Mouse (Mus musculus): ENCODE results near the gene Slc5a5. TPM values are rescaled to one million over a fixed set of nuclear protein-coding genes. Genes with fewer than 3 reads are reported as not detected.
A peak's percentile ranks its signal among the peaks of the same experiment; 100 is the strongest.

Gene Slc5a5
- total RNA-seq, 2 experiments from 2014 or later, result 6.9 to 10.5 TPM

- no peak for DNase-seq (ENCODE audit: extremely low spot score in 1 of 2, low spot score in 1 of 2)
These were observed 7.9 kb downstream of the Slc5a5 start for GRCm38 (mm10) chr8:70884683-70885082.

- DNase-seq (ENCODE audit: extremely low spot score in 1 of 2, low spot score in 1 of 2), result no peak
These were observed 8.4 kb downstream of the Slc5a5 start for GRCm38 (mm10) chr8:70884186-70884585.

GRCm38 (mm10) chr8:70880546-70880945 is 12.0 kb downstream of the Slc5a5 start:
- DNase-seq (ENCODE audit: extremely low spot score in 1 of 2, low spot score in 1 of 2), result no peak

GRCm38 (mm10) chr8:70880126-70880525 is 12.4 kb downstream of the Slc5a5 start:
- no peak for DNase-seq (ENCODE audit: extremely low spot score in 1 of 2, low spot score in 1 of 2)

DNA sequence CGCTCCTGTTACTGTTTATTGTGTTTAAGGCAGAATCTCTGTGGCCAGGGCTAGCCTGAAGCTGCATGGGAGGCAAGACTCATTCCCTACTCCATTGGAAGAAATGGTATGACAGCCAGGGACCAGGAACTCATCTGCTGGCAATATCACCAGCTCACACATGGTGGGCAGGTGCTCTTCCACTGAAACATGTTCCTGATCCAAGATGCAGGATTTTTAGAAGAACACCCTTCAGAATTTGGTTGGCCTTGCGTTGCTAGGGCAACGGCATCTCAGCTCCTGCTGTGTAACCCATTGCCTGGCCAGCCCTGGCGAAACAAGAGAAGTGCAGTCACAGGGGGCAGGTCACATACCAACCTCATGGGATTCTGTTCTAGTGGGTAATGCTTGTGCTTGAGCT is 13.1 kb downstream of the Slc5a5 start:
- DNase-seq (ENCODE audit: extremely low spot score in 1 of 2, low spot score in 1 of 2), result no peak

DNA sequence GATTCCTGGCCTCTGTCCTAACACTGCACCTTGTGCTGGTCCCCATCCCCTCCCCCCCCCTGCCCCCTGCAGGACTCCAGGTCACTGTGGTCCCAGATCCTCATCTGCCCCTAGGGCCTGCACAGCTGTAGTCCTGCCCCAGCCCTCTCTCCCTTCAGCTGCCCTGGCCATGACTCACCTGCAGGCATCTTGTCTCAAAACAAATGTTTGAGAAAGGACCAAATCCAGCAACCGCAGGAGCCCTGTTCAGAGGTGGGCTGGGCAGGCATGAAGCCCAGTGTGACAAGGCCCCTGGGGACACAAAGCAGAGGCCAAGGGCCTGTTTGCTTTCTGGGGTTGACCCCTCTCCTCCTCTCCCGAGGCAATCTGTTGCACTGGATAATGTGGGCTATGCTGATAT is 14.4 kb downstream of the Slc5a5 start:
- no peak for DNase-seq (ENCODE audit: extremely low spot score in 1 of 2, low spot score in 1 of 2)

DNA sequence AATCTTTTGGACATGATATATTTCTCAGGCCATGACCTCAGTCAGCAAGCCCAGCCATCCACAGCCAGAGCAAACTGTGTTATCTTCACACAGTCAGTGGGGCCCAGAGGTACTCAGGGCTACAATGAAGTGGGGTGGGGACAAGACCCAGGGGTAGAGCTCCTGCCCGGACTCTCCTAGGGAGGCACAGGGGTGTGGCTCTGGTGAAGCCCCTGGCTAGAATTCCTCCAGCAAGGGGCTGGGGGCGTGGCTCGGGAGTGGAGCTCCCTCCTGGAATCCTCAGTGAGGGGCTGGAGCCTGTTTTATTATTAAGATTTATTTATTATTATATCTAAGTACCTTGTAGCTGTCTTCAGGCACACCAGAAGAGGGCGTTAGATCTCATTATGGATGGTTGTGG is 16.2 kb downstream of the Slc5a5 start:
- DNase-seq (ENCODE audit: extremely low spot score in 1 of 2, low spot score in 1 of 2), result no peak

- no peak for DNase-seq (ENCODE audit: extremely low spot score in 1 of 2, low spot score in 1 of 2)
These were observed 18.1 kb downstream of the Slc5a5 start for GRCm38 (mm10) chr8:70874441-70874840.

DNA sequence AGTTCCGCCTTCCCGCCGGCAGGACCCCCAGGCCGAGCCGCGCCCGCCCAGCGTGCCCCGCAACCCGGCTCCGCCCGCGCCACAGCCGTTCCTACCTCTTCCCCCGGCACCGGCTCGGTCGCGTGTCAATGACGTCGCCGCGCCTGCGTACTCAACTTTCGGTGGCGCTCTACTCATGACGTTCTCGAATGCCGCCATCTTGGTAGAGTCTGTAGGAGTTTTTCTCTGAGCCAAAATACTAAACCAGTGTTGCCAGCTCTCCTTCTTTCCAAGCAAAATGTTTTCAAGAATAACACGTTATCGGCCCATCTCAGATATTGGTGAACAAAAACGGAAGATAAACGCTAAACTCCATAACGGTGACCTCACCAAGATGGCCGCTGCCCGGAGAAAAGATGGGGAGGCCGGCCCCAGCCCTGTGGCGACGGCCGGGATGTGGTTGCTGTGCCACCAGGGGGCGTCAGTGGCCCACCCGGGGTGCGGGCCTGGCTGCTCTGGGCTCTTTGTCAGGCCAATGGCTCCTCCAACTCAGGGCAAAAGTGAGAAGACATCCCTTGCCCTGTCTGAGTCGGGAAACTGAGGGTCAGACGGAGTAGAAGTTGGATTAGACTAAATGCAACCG is 19.1 kb downstream of the Slc5a5 start, which contains the start of gene Ccdc124:
Gene Ccdc124, minus strand, starts transcription at position 572 of the 622 bp plus-strand sequence.
- peak; percentile 94 to 98 for DNase-seq (ENCODE audit: extremely low spot score in 1 of 2, low spot score in 1 of 2)

DNA sequence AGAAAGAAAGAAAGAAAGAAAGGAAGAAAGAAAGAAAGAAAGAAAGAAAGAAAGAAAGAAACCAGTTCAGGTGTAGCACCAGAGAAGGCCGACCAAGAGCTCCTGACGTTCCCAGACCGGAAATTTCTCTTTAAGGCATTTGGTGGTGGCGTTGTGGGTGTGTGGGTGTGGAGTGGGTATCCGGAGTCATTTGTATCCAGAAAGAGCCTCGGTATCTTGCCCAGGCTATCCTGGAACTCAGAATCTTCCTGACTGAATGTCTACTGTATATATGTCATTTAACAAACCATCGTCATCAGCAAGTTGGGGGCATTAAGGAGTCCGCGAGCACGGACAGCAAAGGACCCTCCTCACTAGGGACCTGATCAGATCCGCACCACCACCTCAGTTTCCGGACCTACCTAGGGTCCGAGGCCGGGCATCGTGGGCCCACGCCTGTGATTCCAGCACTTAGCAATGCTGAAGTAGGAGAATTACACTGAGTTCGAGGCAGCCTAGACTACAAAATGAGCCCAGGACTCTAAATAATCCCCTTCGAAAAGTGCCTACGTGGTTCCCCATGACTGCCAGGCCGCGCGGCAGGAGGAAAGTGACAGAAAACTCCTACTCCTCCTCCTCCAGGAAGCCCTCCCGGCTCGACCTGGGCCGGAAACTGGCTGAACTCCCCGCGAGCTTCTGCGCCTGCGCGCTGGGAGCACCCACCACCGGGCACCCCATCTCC is 19.8 kb downstream of the Slc5a5 start:
- no peak for DNase-seq (ENCODE audit: extremely low spot score in 1 of 2, low spot score in 1 of 2)

DNA sequence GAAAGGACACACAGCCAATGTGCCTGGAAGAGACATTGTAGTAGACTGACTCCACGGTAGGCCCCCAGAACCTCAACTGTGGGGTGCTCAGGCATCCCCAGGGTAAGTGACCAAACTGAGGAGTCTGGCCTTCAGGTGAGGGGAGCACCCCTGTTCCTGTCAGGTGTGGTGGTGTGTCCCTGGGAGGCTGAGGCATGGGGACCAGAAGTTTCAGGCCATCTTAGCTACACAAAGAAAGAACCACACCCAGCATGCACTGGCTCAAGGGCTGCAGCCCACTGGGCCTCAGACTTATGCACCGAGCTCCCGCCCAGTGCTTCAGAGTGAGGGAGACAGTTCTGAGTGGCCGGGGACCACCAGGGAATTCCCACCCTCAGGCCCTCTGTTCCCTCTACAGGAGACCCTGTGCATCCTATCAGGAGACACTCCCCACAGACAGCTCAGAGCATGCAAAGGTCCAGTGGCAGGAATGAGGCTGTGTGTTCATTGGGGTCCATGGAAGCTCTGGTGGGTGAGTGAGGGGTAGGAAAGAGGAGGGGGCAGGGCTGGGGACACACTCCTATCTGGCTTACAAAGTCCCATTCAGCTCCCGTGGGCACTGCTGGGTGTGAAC is 21.3 kb downstream of the Slc5a5 start:
- DNase-seq (ENCODE audit: extremely low spot score in 1 of 2, low spot score in 1 of 2), result no peak

DNA sequence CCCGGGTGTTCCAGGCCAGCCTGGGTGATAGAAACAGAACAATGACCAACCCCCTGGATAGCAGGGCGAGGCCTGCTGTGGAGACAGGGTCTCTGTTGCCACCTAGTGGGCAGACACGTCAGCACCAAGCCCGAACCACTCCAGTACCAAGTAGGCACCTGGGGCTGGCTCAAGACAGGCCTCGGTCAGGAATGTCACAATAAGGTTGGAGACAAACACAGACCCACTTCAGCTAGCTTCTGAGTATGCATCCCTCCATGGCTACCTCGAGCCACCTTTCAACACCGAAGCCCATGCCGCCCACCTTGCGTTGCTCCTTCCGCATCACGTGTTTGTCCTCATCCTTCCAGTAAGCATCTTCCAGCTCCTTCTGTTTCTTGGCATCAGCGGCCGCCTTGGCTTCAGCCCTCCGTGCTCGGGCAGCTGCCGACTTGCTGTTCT is 22.9 kb downstream of the Slc5a5 start:
- DNase-seq (ENCODE audit: extremely low spot score in 1 of 2, low spot score in 1 of 2), result peak; percentile 59 to 73

- DNase-seq (ENCODE audit: extremely low spot score in 1 of 2, low spot score in 1 of 2), result no peak
These were observed 23.4 kb downstream of the Slc5a5 start for GRCm38 (mm10) chr8:70869199-70869571.

- no peak for DNase-seq (ENCODE audit: extremely low spot score in 1 of 2, low spot score in 1 of 2)
These were observed 23.9 kb downstream of the Slc5a5 start for GRCm38 (mm10) chr8:70868559-70869198.

- no peak for DNase-seq (ENCODE audit: extremely low spot score in 1 of 2, low spot score in 1 of 2)
These were observed 26.0 kb downstream of the Slc5a5 start for GRCm38 (mm10) chr8:70866566-70866965.

DNA sequence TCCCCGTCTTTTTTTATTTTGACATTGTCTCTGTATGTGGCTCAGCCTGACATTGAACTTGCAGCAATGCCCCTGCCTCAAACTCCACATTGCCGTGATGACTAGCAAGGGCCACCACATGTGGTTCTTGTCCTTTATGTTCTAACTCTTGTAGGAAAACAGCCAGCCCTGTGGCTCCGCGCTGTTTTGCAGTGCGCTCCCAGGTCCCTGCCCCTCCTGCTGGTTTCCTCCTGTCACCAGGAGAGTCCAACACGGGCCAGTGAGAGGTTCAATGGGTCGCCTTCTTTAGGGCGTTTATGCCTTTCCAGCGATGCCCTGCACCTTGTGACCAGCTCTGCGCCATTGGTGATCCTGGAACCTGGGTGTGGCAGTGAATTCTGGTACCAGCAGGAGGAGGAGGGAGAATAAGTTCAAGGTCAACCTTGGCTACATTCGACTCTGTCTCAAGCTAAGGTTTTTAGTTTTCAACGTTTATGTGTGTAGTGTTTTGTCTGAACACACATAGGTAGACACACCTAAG is 26.5 kb downstream of the Slc5a5 start:
- DNase-seq (ENCODE audit: extremely low spot score in 1 of 2, low spot score in 1 of 2), result no peak

DNA sequence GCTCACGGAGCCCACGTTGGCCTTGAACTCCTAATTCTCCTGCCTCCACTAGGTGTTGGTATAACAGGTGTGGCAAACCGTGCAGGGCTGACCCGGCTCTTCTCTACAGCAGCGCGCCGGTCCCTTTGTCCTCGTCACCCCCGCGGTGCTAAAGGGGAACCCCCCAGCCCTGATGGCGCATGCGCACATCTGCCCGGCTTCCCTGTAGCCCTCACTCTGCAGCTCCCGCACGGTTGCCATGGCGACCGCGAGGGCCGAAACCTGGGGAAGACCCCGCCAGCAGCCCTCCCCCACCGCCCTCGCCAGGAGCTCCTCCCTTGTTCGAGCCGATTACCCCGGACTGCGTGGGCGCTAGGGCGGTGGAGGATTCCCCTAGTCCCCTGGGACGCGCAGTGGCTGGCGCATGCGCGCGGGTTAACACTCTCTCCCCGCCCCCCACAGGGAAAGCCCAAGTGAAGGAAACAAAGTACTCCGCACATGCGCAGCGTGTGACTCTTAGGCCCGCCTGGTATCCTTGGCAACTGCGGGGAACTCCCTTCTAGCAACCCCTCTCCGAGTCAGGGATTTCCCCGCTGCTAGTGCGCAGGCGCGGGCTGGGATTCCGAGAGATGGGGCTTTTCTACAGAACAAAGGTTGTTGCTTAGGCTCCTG is 27.1 kb downstream of the Slc5a5 start:
- peak; percentile 98 to 99 for DNase-seq (ENCODE audit: extremely low spot score in 1 of 2, low spot score in 1 of 2)

GRCm38 (mm10) chr8:70864712-70865221 is 27.8 kb downstream of the Slc5a5 start:
- DNase-seq (ENCODE audit: extremely low spot score in 1 of 2, low spot score in 1 of 2), result no peak

DNA sequence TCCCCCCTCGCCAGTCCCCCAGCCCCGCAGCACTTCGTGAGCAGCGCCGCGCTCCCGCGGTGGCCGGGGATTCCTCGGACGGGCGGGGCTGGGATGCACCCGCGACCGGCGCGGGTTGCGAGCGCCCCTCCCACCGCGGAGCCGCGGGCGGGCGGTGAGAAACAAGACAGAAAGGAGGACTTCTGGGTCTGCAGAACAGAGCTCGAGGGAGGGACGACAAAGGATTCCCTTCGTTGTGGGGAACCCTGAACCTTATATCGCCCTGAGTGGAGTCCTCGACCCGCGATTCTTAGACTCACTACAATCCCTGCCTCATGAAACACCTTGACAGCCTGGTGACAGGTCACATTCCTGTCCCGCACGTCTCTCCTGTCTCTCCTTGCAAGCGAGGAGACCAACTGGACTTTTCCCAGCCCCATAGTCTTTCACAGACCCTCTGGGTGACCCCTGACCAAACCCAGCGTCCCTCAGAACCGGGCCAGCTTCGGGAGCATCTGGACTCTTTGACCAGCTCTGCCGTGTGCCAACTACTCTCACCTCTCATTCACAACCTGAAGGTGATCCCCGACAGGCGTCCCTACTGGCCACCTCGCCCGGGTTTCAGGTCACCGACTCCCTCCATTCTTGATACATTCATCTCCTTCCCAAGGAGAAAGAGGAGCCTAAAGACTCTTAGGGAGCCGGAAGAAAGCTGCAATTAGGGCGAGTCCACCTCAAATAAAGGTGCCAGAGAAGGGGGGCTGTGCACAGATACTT is 28.4 kb downstream of the Slc5a5 start:
- no peak for DNase-seq (ENCODE audit: extremely low spot score in 1 of 2, low spot score in 1 of 2)

All from layer of hippocampus, postnatal 25 days (tissue).